Mouse (Mus musculus) CH12.LX (cell line): ENCODE measurements around the gene Zbtb5. TPM values are rescaled to one million over a fixed set of nuclear protein-coding genes. Genes with fewer than 3 reads are reported as not detected.

Experiments
- DNase-seq: peaks from one replicate; pipeline ENCODE4 v3.0.0-alpha.2; 2013; ENCODE audit errors: extremely low read depth
- H3K27ac ChIP-seq: 2 replicates; pipeline ENCODE4 v1.5.1; 2012; ENCODE audit warnings: low read depth, mild to moderate bottlenecking, control low read depth, moderate library complexity; ENCODE audit not compliant: insufficient read depth
- H3K27me3 ChIP-seq: replicated peaks from 2 replicates; pipeline ENCODE3; 2012; ENCODE audit warnings: inconsistent platforms
- H3K36me3 ChIP-seq, 2 experiments: replicated peaks in 1 of 2; 2 replicates each; pipeline versions ENCODE3 to v1.6.1; 2012; ENCODE audit warnings: inconsistent platforms in 1 of 2, low read length in 1 of 2, mild to moderate bottlenecking in 1 of 2, mixed read lengths in 1 of 2, moderate library complexity in 1 of 2; ENCODE audit not compliant: control insufficient read depth in 1 of 2, insufficient read depth in 1 of 2
- H3K4me1 ChIP-seq, 2 experiments: 2 replicates each; pipeline ENCODE4 v1.6.1; 2012; ENCODE audit warnings: inconsistent platforms in 1 of 2, moderate library complexity in 1 of 2; ENCODE audit not compliant: insufficient read depth in 2 of 2, control insufficient read depth in 1 of 2
- H3K4me2 ChIP-seq: 2 replicates; pipeline ENCODE4 v1.6.1; 2012; ENCODE audit warnings: low read depth, mild to moderate bottlenecking, control low read depth; ENCODE audit not compliant: poor library complexity, insufficient read depth, severe bottlenecking
- H3K4me3 ChIP-seq, 3 experiments: fragments of 150-350 bp in 1 of 3; sonication (generic) in 1 of 3; replicated peaks in 1 of 3; 2 replicates each; pipeline versions ENCODE3 to v1.5.1; 2011 to 2012; ENCODE audit warnings: low read depth in 2 of 3, low read length in 2 of 3, mild to moderate bottlenecking in 2 of 3, moderate library complexity in 2 of 3, control low read depth in 1 of 3, improper control_type of control experiment in 1 of 3, inconsistent platforms in 1 of 3, mixed read lengths in 1 of 3; ENCODE audit not compliant: poor library complexity in 1 of 3
- H3K79me2 ChIP-seq: replicated peaks from 2 replicates; pipeline ENCODE4 v1.6.1; 2012; ENCODE audit warnings: mild to moderate bottlenecking, moderate library complexity; ENCODE audit not compliant: control insufficient read depth, poor library complexity, insufficient read depth, severe bottlenecking; ENCODE audit errors: extremely low read depth
- H3K9ac ChIP-seq: 2 replicates; pipeline ENCODE4 v1.6.1; 2012; ENCODE audit warnings: low read depth, mild to moderate bottlenecking, control low read depth, moderate library complexity; ENCODE audit not compliant: insufficient read depth
- H3K9me3 ChIP-seq: replicated peaks from 2 replicates; pipeline ENCODE3; 2012; ENCODE audit warnings: low read length, inconsistent platforms, mixed read lengths
- BHLHE40 ChIP-seq: IDR thresholded peaks from 2 replicates; pipeline ENCODE4 v1.6.1; 2011; ENCODE audit warnings: mild to moderate bottlenecking, low read depth, low read length, improper control_type of control experiment
- CHD1 ChIP-seq: IDR thresholded peaks from 2 replicates; pipeline ENCODE4 v1.6.1; 2012; ENCODE audit warnings: low read depth, low read length, improper control_type of control experiment, inconsistent platforms
- CHD2 ChIP-seq: IDR thresholded peaks from 2 replicates; pipeline ENCODE4 v1.6.1; 2011; ENCODE audit warnings: low read length, improper control_type of control experiment
- CTCF ChIP-seq, 2 experiments: IDR thresholded peaks in 1 of 2; conservative IDR thresholded peaks in 1 of 2; 2 replicates each; pipeline ENCODE4 v1.5.1; 2011 to 2012; ENCODE audit warnings: low read depth in 2 of 2, low read length in 2 of 2, improper control_type of control experiment in 1 of 2, inconsistent platforms in 1 of 2, mild to moderate bottlenecking in 1 of 2, moderate library complexity in 1 of 2
- E2F4 ChIP-seq: IDR thresholded peaks from 2 replicates; pipeline ENCODE4 v1.6.1; 2011; ENCODE audit warnings: low read depth, low read length, improper control_type of control experiment; ENCODE audit not compliant: insufficient replicate concordance
- ELF1 ChIP-seq: IDR thresholded peaks from 2 replicates; pipeline ENCODE4 v1.6.1; 2014; ENCODE audit warnings: low read depth, mild to moderate bottlenecking, inconsistent platforms, low read length, improper control_type of control experiment
- EP300 ChIP-seq: IDR thresholded peaks from 2 replicates; pipeline ENCODE4 v1.6.1; 2011; ENCODE audit warnings: low read length, improper control_type of control experiment
- ETS1 ChIP-seq: conservative IDR thresholded peaks from 2 replicates; pipeline ENCODE4 v1.6.1; 2012; ENCODE audit warnings: low read depth, mild to moderate bottlenecking, inconsistent platforms, low read length, improper control_type of control experiment, moderate library complexity
- GABPA ChIP-seq: IDR thresholded peaks from 2 replicates; pipeline ENCODE4 v1.6.1; 2012; ENCODE audit warnings: low read depth, low read length, improper control_type of control experiment, inconsistent platforms; ENCODE audit not compliant: insufficient replicate concordance
- HCFC1 ChIP-seq: IDR thresholded peaks from 2 replicates; pipeline ENCODE4 v1.6.1; 2012; ENCODE audit warnings: low read depth, mild to moderate bottlenecking, inconsistent platforms, low read length, improper control_type of control experiment
- IRF4 ChIP-seq: IDR thresholded peaks from 2 replicates; pipeline ENCODE4 v1.6.1; 2014; ENCODE audit warnings: low read depth, mild to moderate bottlenecking, inconsistent platforms, low read length, improper control_type of control experiment
- JUN ChIP-seq: IDR thresholded peaks from 2 replicates; pipeline ENCODE4 v1.6.1; 2011; ENCODE audit warnings: low read depth, mild to moderate bottlenecking, low read length, improper control_type of control experiment, moderate library complexity; ENCODE audit not compliant: insufficient read depth
- JUND ChIP-seq: conservative IDR thresholded peaks from 2 replicates; pipeline ENCODE4 v1.6.1; 2011; ENCODE audit warnings: low read depth, low read length, improper control_type of control experiment
- KAT2A ChIP-seq: IDR thresholded peaks from 2 replicates; pipeline ENCODE4 v1.6.1; 2012; ENCODE audit warnings: low read length, improper control_type of control experiment, inconsistent platforms; ENCODE audit not compliant: insufficient replicate concordance
- MAFK ChIP-seq: IDR thresholded peaks from 2 replicates; pipeline ENCODE4 v1.6.1; 2011; ENCODE audit warnings: low read length, improper control_type of control experiment; ENCODE audit not compliant: insufficient replicate concordance
- MAX ChIP-seq: IDR thresholded peaks from 2 replicates; pipeline ENCODE4 v1.6.1; 2011; ENCODE audit warnings: low read length, improper control_type of control experiment
- MAZ ChIP-seq: IDR thresholded peaks from 2 replicates; pipeline ENCODE4 v1.6.1; 2012; ENCODE audit warnings: low read depth, mild to moderate bottlenecking, inconsistent platforms, low read length, improper control_type of control experiment, moderate library complexity
- MEF2A ChIP-seq: IDR thresholded peaks from 2 replicates; pipeline ENCODE4 v1.6.1; 2014; ENCODE audit warnings: low read depth, mild to moderate bottlenecking, inconsistent platforms, low read length, improper control_type of control experiment, borderline replicate concordance
- MXI1 ChIP-seq: IDR thresholded peaks from 2 replicates; pipeline ENCODE4 v1.6.1; 2011; ENCODE audit warnings: mild to moderate bottlenecking, low read depth, low read length, improper control_type of control experiment
- MYC ChIP-seq: IDR thresholded peaks from 2 replicates; pipeline ENCODE4 v1.6.1; 2011; ENCODE audit warnings: low read depth, mild to moderate bottlenecking, improper control_type of control experiment, low read length
- NELFE ChIP-seq: IDR thresholded peaks from 2 replicates; pipeline ENCODE4 v1.6.1; 2011; ENCODE audit warnings: low read depth, low read length, improper control_type of control experiment
- NRF1 ChIP-seq: IDR thresholded peaks from 2 replicates; pipeline ENCODE4 v1.6.1; 2014; ENCODE audit warnings: low read depth, mild to moderate bottlenecking, inconsistent platforms, low read length, improper control_type of control experiment, moderate library complexity
- PAX5 ChIP-seq: IDR thresholded peaks from 2 replicates; pipeline ENCODE4 v1.6.1; 2012; ENCODE audit warnings: low read length, inconsistent platforms, mixed read lengths
- POLR2A ChIP-seq: IDR thresholded peaks from 2 replicates; pipeline ENCODE4 v1.6.1; 2011; ENCODE audit warnings: low read depth, mild to moderate bottlenecking, improper control_type of control experiment, low read length
- POLR2AphosphoS2 ChIP-seq: IDR thresholded peaks from 2 replicates; pipeline ENCODE4 v1.6.1; 2011; ENCODE audit warnings: low read depth, low read length, improper control_type of control experiment
- RAD21 ChIP-seq: IDR thresholded peaks from 2 replicates; pipeline ENCODE4 v1.6.1; 2011; ENCODE audit warnings: low read depth, mild to moderate bottlenecking, low read length, improper control_type of control experiment, moderate library complexity
- RCOR1 ChIP-seq: conservative IDR thresholded peaks from 2 replicates; pipeline ENCODE4 v1.6.1; 2012; ENCODE audit warnings: low read depth, mild to moderate bottlenecking, inconsistent platforms, low read length, improper control_type of control experiment
- SIN3A ChIP-seq: IDR thresholded peaks from 2 replicates; pipeline ENCODE4 v1.6.1; 2012; ENCODE audit warnings: low read length, improper control_type of control experiment, inconsistent platforms
- SMC3 ChIP-seq: IDR thresholded peaks from 2 replicates; pipeline ENCODE4 v1.6.1; 2011; ENCODE audit warnings: low read depth, low read length, improper control_type of control experiment
- TBP ChIP-seq: conservative IDR thresholded peaks from 2 replicates; pipeline ENCODE4 v1.6.1; 2011; ENCODE audit warnings: low read depth, low read length, improper control_type of control experiment
- TCF12 ChIP-seq: IDR thresholded peaks from 2 replicates; pipeline ENCODE4 v1.6.1; 2014; ENCODE audit warnings: low read depth, mild to moderate bottlenecking, inconsistent platforms, low read length, improper control_type of control experiment
- UBTF ChIP-seq: IDR thresholded peaks from 2 replicates; pipeline ENCODE4 v1.6.1; 2012; ENCODE audit warnings: low read depth, mild to moderate bottlenecking, inconsistent platforms, low read length, improper control_type of control experiment, moderate library complexity
- USF1 ChIP-seq: IDR thresholded peaks from 2 replicates; pipeline ENCODE4 v1.6.1; 2014; ENCODE audit warnings: low read depth, mild to moderate bottlenecking, inconsistent platforms, low read length, improper control_type of control experiment
- USF2 ChIP-seq: conservative IDR thresholded peaks from 2 replicates; pipeline ENCODE4 v1.6.1; 2011; ENCODE audit warnings: low read depth, low read length, improper control_type of control experiment
- ZC3H11A ChIP-seq: IDR thresholded peaks from 2 replicates; pipeline ENCODE4 v1.6.1; 2012; ENCODE audit warnings: low read depth, mild to moderate bottlenecking, inconsistent platforms, low read length, improper control_type of control experiment
- ZKSCAN1 ChIP-seq: IDR thresholded peaks from 2 replicates; pipeline ENCODE4 v1.6.1; 2012; ENCODE audit warnings: low read depth, inconsistent platforms, low read length, improper control_type of control experiment, borderline replicate concordance
- ZMIZ1 ChIP-seq: IDR thresholded peaks from 2 replicates; pipeline ENCODE4 v1.6.1; 2012; ENCODE audit warnings: low read depth, mild to moderate bottlenecking, inconsistent platforms, low read length, improper control_type of control experiment
- ZNF384 ChIP-seq: IDR thresholded peaks from 2 replicates; pipeline ENCODE4 v1.6.1; 2012; ENCODE audit warnings: low read depth, low read length, improper control_type of control experiment, inconsistent platforms
- dilution Hi-C: fragments of 300-500 bp; cut with MboI; formaldehyde crosslinking; loops from 2 replicates; pipeline ENCODE4 v1.14.3; 2020; ENCODE audit warnings: low sequenced_read_pairs; ENCODE audit not compliant: extremely low pct_unique_long_range_greater_than_20kb, extremely low pct_ligation_motif_present
- in situ Hi-C: fragments of 300-500 bp; cut with MboI; formaldehyde crosslinking; loops from 3 replicates; pipeline ENCODE4 v1.14.3; 2019; ENCODE audit warnings: low sequenced_read_pairs, low pct_ligation_motif_present, low pct_unique_long_range_greater_than_20kb, mixed read lengths
- polyA plus RNA-seq: library from polyadenylated mRNA; unstranded; fragments of >175 nt; gene quantifications from 2 replicates; pipeline ENCODE4 v1.2.1, GENCODE M21; 2012; ENCODE audit warnings: low read depth; ENCODE audit not compliant: insufficient read length
- total RNA-seq, 2 experiments: library from RNA; depleted of rRNA; stranded (reverse); fragments of 300-350 nt in 1 of 2; fragments of >200 nt in 1 of 2; gene quantifications; 2 replicates each; pipeline ENCODE4 v1.2.3; 2012 to 2014

Gene Zbtb5
- total and polyA plus RNA-seq, 3 experiments: 8.2 to 10.4 (median 10.0) TPM

DNA sequence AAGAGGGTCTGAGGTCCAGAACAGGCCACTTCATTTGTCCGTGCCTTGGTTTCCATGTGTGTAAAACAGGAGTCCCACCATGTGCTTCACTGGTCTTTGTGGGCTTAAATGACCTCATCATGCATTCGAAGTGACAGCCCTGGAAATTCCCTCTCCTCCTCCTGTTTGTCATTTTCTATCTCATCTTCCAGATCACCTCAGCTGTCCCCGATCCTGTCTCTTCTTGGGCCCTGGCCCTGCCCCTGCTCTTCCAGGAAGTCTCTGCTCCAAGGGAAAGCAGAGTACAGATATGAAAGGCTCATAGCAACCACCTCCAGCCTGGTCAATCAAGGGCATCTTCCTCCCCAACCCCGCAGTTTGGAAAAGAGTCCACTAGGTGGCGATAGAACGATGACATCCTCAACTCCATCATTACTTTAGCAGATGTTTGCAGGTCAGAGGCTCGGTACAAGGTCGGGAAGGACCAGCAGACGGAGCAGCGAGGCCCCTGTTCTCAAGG lies 41.6 kb downstream of the Zbtb5 start:
- H3K36me3 ChIP-seq: peaks cover 0 to 29% of the 10 kb centered on the region in 2 experiments
- DNase-seq: peak; percentile 90
- peak overlapping the region; percentile 60 for H3K4me2 ChIP-seq
- H3K79me2 ChIP-seq: no peaks in the 10 kb centered on the region
- in situ Hi-C loops: loop anchor here (10.0 kb wide), 1 partner anchor 296 kb away; no protein-coding TSS in a partner anchor
- H3K4me3 ChIP-seq: peak overlapping the region in 1 of 3 experiments; percentile 2
- H3K4me1 ChIP-seq: peaks cover 47 to 62% of the 10 kb centered on the region in 2 experiments
- H3K9ac ChIP-seq: peak overlapping the region; percentile 5; the same call in 1 of the 2 replicates
- no peaks in the 10 kb centered on the region for H3K27me3 ChIP-seq
- dilution Hi-C loops: no loop called here
- TF ChIP-seq E2F4: no peak
- no peak for TF ChIP-seq GABPA
- peak; percentile 79 for TF ChIP-seq ETS1
- TF ChIP-seq ZKSCAN1: no peak
- TF ChIP-seq NRF1: no peak
- no peak for TF ChIP-seq RCOR1
- peak; percentile 68 for TF ChIP-seq ELF1
- no peak for TF ChIP-seq USF1
- no peak for TF ChIP-seq MAFK
- TF ChIP-seq CHD1: no peak
- no peak for TF ChIP-seq ZMIZ1
- TF ChIP-seq SMC3: peak; percentile 65
- no peak for TF ChIP-seq ZC3H11A
- TF ChIP-seq KAT2A: no peak
- TF ChIP-seq SIN3A: peak; percentile 18; the same call in 1 of the 2 replicates
- TF ChIP-seq NELFE: no peak
- TF ChIP-seq POLR2A: peak; percentile 21; the same call in 1 of the 2 replicates
- peak; percentile 5; the same call in 1 of the 2 replicates for TF ChIP-seq ZNF384
- TF ChIP-seq MXI1: peak; percentile 89
- peak; percentile 59; the same call in 1 of the 2 replicates for TF ChIP-seq JUN
- no peak; the same call in 1 of the 2 replicates for TF ChIP-seq MEF2A
- peak; percentile 28; the same call in 1 of the 2 replicates for TF ChIP-seq POLR2AphosphoS2
- TF ChIP-seq RAD21: peak; percentile 58
- TF ChIP-seq TBP: no peak
- TF ChIP-seq CHD2: no peak; the same call in 1 of the 2 replicates
- TF ChIP-seq MYC: peak; percentile 93
- TF ChIP-seq UBTF: 0 out of 2 replicates have a peak, but pooled peaks have one; percentile 41
- peak; percentile 40 for TF ChIP-seq IRF4
- TF ChIP-seq JUND: no peak; the same call in 1 of the 2 replicates
- TF ChIP-seq MAX: peak; percentile 86
- peak; percentile 60; the same call in 1 of the 2 replicates for TF ChIP-seq TCF12
- no peak for TF ChIP-seq USF2
- TF ChIP-seq HCFC1: no peak
- TF ChIP-seq EP300: no peak; the same call in 1 of the 2 replicates
- TF ChIP-seq BHLHE40: peak; percentile 61
- no peak; the same call in 1 of the 2 replicates for TF ChIP-seq MAZ
- peak; percentile 74 to 83; a peak in 3 of 4 replicates for TF ChIP-seq CTCF (conservative IDR thresholded peaks at IDR 0.05 in 1 of 2, IDR thresholded peaks at IDR 0.05 in 1 of 2; ENCODE audit: low read depth in 2 of 2, low read length in 2 of 2)
- no peak for TF ChIP-seq PAX5
- peaks cover 35% of the 10 kb centered on the region for H3K9me3 ChIP-seq
- peak overlapping the region; percentile 93 for H3K27ac ChIP-seq
